Mouse (Mus musculus) liver, adult (tissue): Measurements from ENCODE around the gene Med1.
A peak's percentile ranks its signal among the peaks of the same experiment; 100 is the strongest.

Source experiments
- GATA4 ChIP-seq: IDR thresholded peaks from 2 replicates; pipeline ENCODE4 v1.6.1; 2014; ENCODE audit warnings: mild to moderate bottlenecking, low read length; ENCODE audit not compliant: insufficient replicate concordance

Gene Med1

GRCm38 (mm10) chr11:98150625-98151156 lies 42.4 kb downstream of the Med1 start:
- TF ChIP-seq GATA4, result no peak

DNA sequence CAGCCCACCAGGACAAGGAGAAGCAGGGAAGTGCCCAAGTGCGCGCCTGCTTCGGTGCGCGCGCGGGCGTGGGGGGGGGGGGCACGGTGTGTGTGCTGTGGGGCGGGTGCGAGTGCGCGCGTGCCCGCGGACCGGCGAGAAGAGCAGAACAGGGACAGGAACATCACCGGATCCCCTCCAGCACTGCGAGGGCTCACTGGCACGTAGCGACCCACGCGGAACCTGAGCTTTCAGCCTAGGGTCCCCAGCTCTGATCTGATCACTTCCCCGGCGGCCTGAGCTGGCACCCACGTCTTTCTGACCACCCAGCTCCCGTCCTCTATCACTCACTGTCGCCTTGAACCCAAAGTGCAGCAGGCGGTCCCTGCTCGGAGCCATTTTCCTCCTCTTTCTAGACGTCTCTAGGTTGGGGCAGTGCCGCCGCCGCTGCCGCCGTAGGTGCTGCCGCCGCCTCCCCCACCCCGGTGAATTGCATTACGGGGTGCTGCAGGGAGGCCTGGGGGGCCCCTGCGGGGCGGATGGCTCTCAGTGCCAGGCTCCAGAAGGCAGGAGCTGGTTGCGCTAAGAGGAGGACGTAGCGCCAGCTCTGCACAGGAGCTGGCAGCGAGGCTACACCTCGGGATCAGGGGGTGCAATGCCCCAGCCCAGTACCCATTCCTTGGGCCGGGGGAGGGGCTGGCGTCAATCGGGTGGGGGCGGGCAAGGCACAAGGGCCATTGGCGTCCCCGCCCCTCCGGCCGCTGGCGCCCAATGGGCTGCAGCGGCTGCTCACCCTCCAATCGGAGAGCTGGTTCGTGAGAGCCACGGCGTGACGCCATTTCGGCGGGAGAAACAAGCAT lies 43.1 kb downstream of the Med1 start, which contains the start of gene Fbxl20:
TSS of gene Fbxl20 (minus strand) at position 618 of the 839 bp plus-strand sequence.
- no peak for TF ChIP-seq GATA4

DNA sequence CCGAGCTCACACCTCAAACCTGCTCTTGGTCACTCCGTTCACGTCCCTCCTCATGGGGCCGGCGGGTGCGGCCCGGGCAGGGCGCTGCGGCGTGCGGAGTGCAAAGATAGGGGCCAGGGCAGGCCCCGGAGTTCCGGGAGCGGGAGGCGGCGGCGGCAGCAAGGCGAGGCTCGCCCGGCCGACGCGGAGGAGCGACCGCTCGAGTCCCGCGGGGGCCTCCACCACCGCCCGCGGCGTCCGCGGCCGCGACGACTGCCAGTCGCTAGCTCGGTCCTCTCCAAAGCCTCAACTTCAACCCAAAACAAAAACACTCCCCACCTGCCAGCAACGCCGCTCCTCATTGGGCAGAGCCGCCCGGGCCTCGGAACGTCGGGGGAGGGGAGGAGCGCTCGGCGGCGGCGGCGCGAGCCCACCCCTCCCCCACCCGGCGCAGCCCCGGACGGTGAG lies 43.8 kb downstream of the Med1 start:
- peak; percentile 30; the same call in 1 of the 2 replicates for TF ChIP-seq GATA4

DNA sequence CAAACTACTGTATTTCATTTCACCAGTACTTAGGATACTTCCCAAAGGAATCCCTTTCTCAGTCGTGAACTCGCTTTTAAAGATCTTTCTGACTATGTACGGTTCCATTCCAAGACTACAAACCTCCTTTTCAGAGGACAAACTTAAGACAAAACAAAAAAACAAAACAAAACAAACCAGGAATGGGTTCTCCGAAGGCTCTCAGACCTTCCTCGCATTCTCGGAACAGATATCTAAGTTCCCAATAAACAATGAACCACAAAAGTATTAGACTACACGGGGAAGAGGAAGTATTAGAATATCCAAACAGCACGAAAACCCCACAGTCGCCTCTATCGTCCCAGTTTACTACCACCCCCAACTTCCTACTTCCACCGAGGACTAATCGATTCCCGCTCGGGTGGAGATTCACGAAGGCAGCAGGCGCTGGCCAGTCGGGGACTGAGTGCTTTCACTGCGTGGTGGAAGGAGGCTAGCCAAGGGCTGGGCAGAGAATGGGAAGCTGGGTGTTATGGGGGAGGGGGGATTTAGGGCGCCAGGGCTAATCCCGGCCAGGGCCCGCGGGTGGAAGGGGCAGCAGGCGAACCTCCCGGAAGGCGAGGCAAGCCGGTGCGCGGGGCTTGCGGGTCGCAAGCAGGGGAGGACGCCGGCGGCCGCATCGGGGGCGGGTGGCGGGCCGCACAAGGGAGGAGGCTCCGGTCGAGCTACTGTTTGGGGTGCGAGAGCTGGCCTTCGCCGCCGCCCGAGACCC lies 44.4 kb downstream of the Med1 start:
- TF ChIP-seq GATA4, result no peak

- TF ChIP-seq GATA4, result no peak
Measured at GRCm38 (mm10) chr11:98145856-98146255, 47.2 kb downstream of the Med1 start.

DNA sequence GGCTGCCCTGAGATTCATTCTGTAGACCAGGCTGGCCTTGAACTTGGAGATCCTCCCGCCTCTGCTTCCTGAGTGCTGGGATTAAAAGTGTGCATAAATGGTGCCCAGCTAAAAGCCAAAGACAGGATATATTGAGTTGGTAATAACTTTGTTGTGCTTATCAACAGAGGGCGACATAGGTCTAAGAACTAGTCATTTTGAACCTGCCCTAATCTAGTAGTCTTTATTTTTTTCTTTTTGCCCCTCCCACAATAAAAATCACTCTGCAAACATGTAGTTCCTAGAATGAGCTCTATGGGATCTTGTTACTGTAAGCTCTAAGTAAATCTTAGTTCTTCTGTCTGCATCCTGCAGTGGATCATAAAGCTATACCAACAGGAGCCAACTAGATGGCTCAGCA lies 50.5 kb downstream of the Med1 start:
- TF ChIP-seq GATA4, result no peak

- no peak for TF ChIP-seq GATA4
Measured at GRCm38 (mm10) chr11:98138894-98139293, 54.2 kb downstream of the Med1 start.

- TF ChIP-seq GATA4, result no peak
Measured at GRCm38 (mm10) chr11:98137836-98138235, 55.3 kb downstream of the Med1 start.

DNA sequence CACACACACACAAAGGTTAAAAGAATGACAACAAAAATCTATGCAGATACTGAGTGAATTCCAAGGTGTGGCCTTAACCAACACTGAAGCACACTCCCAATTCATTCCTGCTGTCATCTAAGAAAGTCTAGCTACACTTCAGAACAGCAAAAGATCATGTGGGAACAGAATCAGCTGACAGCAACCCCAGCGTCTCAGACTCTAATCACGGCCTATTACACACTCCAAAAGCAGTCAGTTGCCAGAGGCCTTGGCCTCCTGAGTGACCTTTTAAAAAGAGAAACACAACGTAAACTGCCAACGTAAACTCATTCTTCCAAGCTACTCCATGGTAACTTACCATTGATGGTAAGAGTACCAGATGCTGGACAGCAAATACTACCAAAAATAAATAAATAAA lies 58.1 kb downstream of the Med1 start:
- TF ChIP-seq GATA4, result no peak

GRCm38 (mm10) chr11:98123424-98123823 lies 69.7 kb downstream of the Med1 start:
- no peak for TF ChIP-seq GATA4

DNA sequence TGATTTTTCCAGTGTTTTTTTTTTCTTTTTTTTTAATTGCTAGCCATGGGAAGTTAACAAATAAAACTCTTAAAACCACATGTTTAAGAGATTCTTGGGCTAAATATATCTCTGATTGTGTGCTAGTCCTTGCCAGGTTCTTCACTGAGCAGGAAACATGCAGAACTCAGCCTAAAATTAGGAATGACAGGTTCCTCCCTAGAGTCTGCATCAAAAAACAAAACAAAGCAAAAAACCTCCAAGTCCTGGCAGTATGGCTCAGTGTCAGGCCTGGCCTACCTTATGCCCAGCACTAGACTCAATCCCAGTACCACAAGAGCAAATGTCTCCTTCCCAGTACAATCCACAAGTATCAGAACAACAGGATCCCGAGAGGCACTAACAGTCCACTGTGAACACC lies 78.7 kb downstream of the Med1 start:
- TF ChIP-seq GATA4, result no peak

DNA sequence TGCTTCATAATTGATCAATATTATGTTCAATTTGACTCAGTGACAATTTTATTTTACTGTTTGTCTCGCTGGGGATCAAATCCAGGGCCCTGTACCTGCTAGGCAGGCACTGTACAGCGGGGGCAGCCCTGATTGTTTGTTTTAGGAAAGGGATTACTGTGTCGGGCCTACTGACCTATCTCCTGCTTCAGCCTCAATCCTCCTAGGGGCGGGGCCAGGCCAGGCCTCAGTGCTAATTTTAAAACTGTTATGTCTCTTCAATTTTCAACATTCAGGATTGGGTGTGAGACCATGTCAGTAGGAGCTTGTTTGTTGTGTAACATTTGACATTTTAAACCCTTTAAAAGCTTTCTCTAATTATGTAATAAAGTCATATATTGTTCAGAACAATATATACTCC lies 79.6 kb downstream of the Med1 start:
- TF ChIP-seq GATA4, result no peak

DNA sequence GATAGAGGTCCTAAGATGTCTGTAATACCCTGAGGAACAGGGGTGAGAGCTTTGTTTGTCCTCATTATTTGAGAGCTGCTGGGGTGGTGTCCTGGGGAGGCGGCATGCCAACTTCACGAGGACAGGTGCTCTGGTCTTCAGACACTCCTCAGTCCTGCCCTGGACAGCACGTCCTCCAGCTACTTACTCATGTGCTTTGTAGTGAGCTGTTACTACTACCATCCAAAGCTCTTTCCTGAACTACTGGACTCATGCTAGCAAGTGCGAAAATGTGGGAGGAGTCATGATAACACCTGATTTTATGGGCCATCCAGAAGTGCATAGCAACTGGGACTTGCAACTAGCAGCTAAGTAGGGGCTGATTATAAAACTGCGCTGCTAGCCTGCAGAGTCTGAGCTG lies 83.4 kb downstream of the Med1 start:
- TF ChIP-seq GATA4, result no peak
